Mouse (Mus musculus): ENCODE results near the gene Hamp. TPM values are rescaled to one million over a fixed set of nuclear protein-coding genes. Genes with fewer than 3 reads are reported as not detected.

Gene Hamp
- polyA plus RNA-seq, 1 experiment from 2014 or later: not detected

- H3K27me3 ChIP-seq (ENCODE audit: control insufficient read depth, insufficient read depth, low read length): no peaks in the 10 kb centered on the region
- H3K9ac ChIP-seq (ENCODE audit: low read length): peak overlapping the region; percentile 97
- peak overlapping the region; percentile 99 for H3K27ac ChIP-seq (ENCODE audit: low read length)
- H3K4me2 ChIP-seq (ENCODE audit: low read depth, low read length): peak overlapping the region; percentile 71
- no peaks in the 10 kb centered on the region for H3K9me3 ChIP-seq (replicated peaks; ENCODE audit: control insufficient read depth, low read length)
- peak overlapping the region; percentile 78 for H3K4me3 ChIP-seq (ENCODE audit: low read length)
- WGBS: 75% methylated on average over 28 of the region's 28 CpGs
- H3K36me3 ChIP-seq (ENCODE audit: control insufficient read depth, insufficient read depth): peaks cover 23% of the 10 kb centered on the region
- H3K4me1 ChIP-seq (ENCODE audit: control insufficient read depth, insufficient read depth, low read length): peaks cover 16% of the 10 kb centered on the region
- no peak for ATAC-seq (replicated peaks; ENCODE audit: extremely low read depth, insufficient read depth, low FRiP score)
These were observed 14.5 kb upstream of the Hamp start for GRCm38 (mm10) chr7:30958109-30958865.

- peaks cover 14% of the 10 kb centered on the region for H3K4me1 ChIP-seq (ENCODE audit: control insufficient read depth, insufficient read depth, low read length)
- ATAC-seq (replicated peaks; ENCODE audit: extremely low read depth, insufficient read depth, low FRiP score): peak; percentile 52
- WGBS: under 1% methylated on average over 43 of the region's 43 CpGs
- H3K4me2 ChIP-seq (ENCODE audit: low read depth, low read length): peak overlapping the region; percentile 71
- H3K27ac ChIP-seq (ENCODE audit: low read length): peak overlapping the region; percentile 99
- H3K27me3 ChIP-seq (ENCODE audit: control insufficient read depth, insufficient read depth, low read length): no peaks in the 10 kb centered on the region
- peaks cover 32% of the 10 kb centered on the region for H3K36me3 ChIP-seq (ENCODE audit: control insufficient read depth, insufficient read depth)
- H3K9me3 ChIP-seq (replicated peaks; ENCODE audit: control insufficient read depth, low read length): no peaks in the 10 kb centered on the region
- H3K9ac ChIP-seq (ENCODE audit: low read length): peak overlapping the region; percentile 97
- peak overlapping the region; percentile 78 for H3K4me3 ChIP-seq (ENCODE audit: low read length)
These were observed 13.5 kb upstream of the Hamp start for GRCm38 (mm10) chr7:30957367-30957783.

- WGBS: under 1% methylated on average over 47 of the region's 82 CpGs
- peak within 1 kb of the TSS; percentile 71 for H3K4me2 ChIP-seq (ENCODE audit: low read depth, low read length)
- peaks cover 37% of the 10 kb centered on the region for H3K36me3 ChIP-seq (ENCODE audit: control insufficient read depth, insufficient read depth)
These were observed 13.0 kb upstream of the Hamp start, which contains the start of gene Usf2 for GRCm38 (mm10) chr7:30956756-30957366. TSS of gene Usf2 (minus strand) at chr7:30956803.

GRCm38 (mm10) chr7:30956357-30956751 lies 12.5 kb upstream of the Hamp start:
- Histone ChIP-seq H3K27me3 (ENCODE audit: control insufficient read depth, insufficient read depth, low read length) (no peaks in the 10 kb centered on the region), H3K36me3 (ENCODE audit: control insufficient read depth, insufficient read depth) (peaks cover 39% of the 10 kb centered on the region)
- WGBS: under 1% methylated on average over 40 of the region's 49 CpGs

More at GRCm38 (mm10) chr7:30956756-30957366, 13.0 kb upstream of the Hamp start, which contains the start of gene Usf2:
- no peaks in the 10 kb centered on the region for H3K27me3 ChIP-seq (ENCODE audit: control insufficient read depth, insufficient read depth, low read length)
- peak; percentile 66 for ATAC-seq (replicated peaks; ENCODE audit: extremely low read depth, insufficient read depth, low FRiP score)
- peak within 1 kb of the TSS; percentile 78 for H3K4me3 ChIP-seq (ENCODE audit: low read length)
- no peaks in the 10 kb centered on the region for H3K9me3 ChIP-seq (replicated peaks; ENCODE audit: control insufficient read depth, low read length)
- peak within 1 kb of the TSS; percentile 99 for H3K27ac ChIP-seq (ENCODE audit: low read length)
- peaks cover 13% of the 10 kb centered on the region for H3K4me1 ChIP-seq (ENCODE audit: control insufficient read depth, insufficient read depth, low read length)
- H3K9ac ChIP-seq (ENCODE audit: low read length): peak within 1 kb of the TSS; percentile 97

GRCm38 (mm10) chr7:30955584-30956356 lies 11.9 kb upstream of the Hamp start:
- peak overlapping the region; percentile 62 for H3K4me2 ChIP-seq (ENCODE audit: low read depth, low read length)
- peak overlapping the region; percentile 99 for H3K27ac ChIP-seq (ENCODE audit: low read length)
- no peaks in the 10 kb centered on the region for H3K9me3 ChIP-seq (replicated peaks; ENCODE audit: control insufficient read depth, low read length)
- peak overlapping the region; percentile 97 for H3K9ac ChIP-seq (ENCODE audit: low read length)
- under 1% methylated on average over 64 of the region's 64 CpGs for WGBS
- peaks cover 39% of the 10 kb centered on the region for H3K36me3 ChIP-seq (ENCODE audit: control insufficient read depth, insufficient read depth)
- no peaks in the 10 kb centered on the region for H3K27me3 ChIP-seq (ENCODE audit: control insufficient read depth, insufficient read depth, low read length)
- peak; percentile 71 for ATAC-seq (replicated peaks; ENCODE audit: extremely low read depth, insufficient read depth, low FRiP score)
- peak overlapping the region; percentile 78 for H3K4me3 ChIP-seq (ENCODE audit: low read length)
- peaks cover 13% of the 10 kb centered on the region for H3K4me1 ChIP-seq (ENCODE audit: control insufficient read depth, insufficient read depth, low read length)

More at GRCm38 (mm10) chr7:30956357-30956751, 12.5 kb upstream of the Hamp start:
- H3K9me3 ChIP-seq (replicated peaks; ENCODE audit: control insufficient read depth, low read length): no peaks in the 10 kb centered on the region
- peak overlapping the region; percentile 78 for H3K4me3 ChIP-seq (ENCODE audit: low read length)
- H3K4me1 ChIP-seq (ENCODE audit: control insufficient read depth, insufficient read depth, low read length): peaks cover 13% of the 10 kb centered on the region
- H3K27ac ChIP-seq (ENCODE audit: low read length): peak overlapping the region; percentile 99
- H3K4me2 ChIP-seq (ENCODE audit: low read depth, low read length): peak overlapping the region; percentile 62
- H3K9ac ChIP-seq (ENCODE audit: low read length): peak overlapping the region; percentile 97
- ATAC-seq (replicated peaks; ENCODE audit: extremely low read depth, insufficient read depth, low FRiP score): peak; percentile 33

GRCm38 (mm10) chr7:30954971-30955520 lies 11.2 kb upstream of the Hamp start:
- H3K4me2 ChIP-seq (ENCODE audit: low read depth, low read length): peak overlapping the region; percentile 62
- H3K4me3 ChIP-seq (ENCODE audit: low read length): peak overlapping the region; percentile 78
- H3K27me3 ChIP-seq (ENCODE audit: control insufficient read depth, insufficient read depth, low read length): no peaks in the 10 kb centered on the region
- peak overlapping the region; percentile 18; the same call in 1 of the 2 replicates for H3K9ac ChIP-seq (ENCODE audit: low read length)
- 86% methylated on average over 12 of the region's 12 CpGs for WGBS
- H3K9me3 ChIP-seq (replicated peaks; ENCODE audit: control insufficient read depth, low read length): no peaks in the 10 kb centered on the region
- peaks cover 41% of the 10 kb centered on the region for H3K36me3 ChIP-seq (ENCODE audit: control insufficient read depth, insufficient read depth)
- no peak for ATAC-seq (replicated peaks; ENCODE audit: extremely low read depth, insufficient read depth, low FRiP score)
- no peak overlapping the region for H3K27ac ChIP-seq (ENCODE audit: low read length)
- H3K4me1 ChIP-seq (ENCODE audit: control insufficient read depth, insufficient read depth, low read length): peaks cover 13% of the 10 kb centered on the region

- WGBS: 65% methylated on average over 3 of the region's 3 CpGs
- H3K9ac ChIP-seq (ENCODE audit: low read length): no peak overlapping the region
- no peak for ATAC-seq (replicated peaks; ENCODE audit: extremely low read depth, insufficient read depth, low FRiP score)
- H3K4me3 ChIP-seq (ENCODE audit: low read length): no peak overlapping the region
- H3K36me3 ChIP-seq (ENCODE audit: control insufficient read depth, insufficient read depth): peaks cover 47% of the 10 kb centered on the region
- peaks cover 13% of the 10 kb centered on the region for H3K4me1 ChIP-seq (ENCODE audit: control insufficient read depth, insufficient read depth, low read length)
- no peaks in the 10 kb centered on the region for H3K27me3 ChIP-seq (ENCODE audit: control insufficient read depth, insufficient read depth, low read length)
- no peak overlapping the region for H3K27ac ChIP-seq (ENCODE audit: low read length)
- no peaks in the 10 kb centered on the region for H3K9me3 ChIP-seq (replicated peaks; ENCODE audit: control insufficient read depth, low read length)
- H3K4me2 ChIP-seq (ENCODE audit: low read depth, low read length): no peak overlapping the region
These were observed 10.2 kb upstream of the Hamp start for GRCm38 (mm10) chr7:30954036-30954435.

GRCm38 (mm10) chr7:30953459-30953858 lies 9.6 kb upstream of the Hamp start:
- 81% methylated on average over 6 of the region's 6 CpGs for WGBS
- H3K27me3 ChIP-seq (ENCODE audit: control insufficient read depth, insufficient read depth, low read length): no peaks in the 10 kb centered on the region
- no peak overlapping the region for H3K4me3 ChIP-seq (ENCODE audit: low read length)
- peaks cover 13% of the 10 kb centered on the region for H3K4me1 ChIP-seq (ENCODE audit: control insufficient read depth, insufficient read depth, low read length)
- ATAC-seq (replicated peaks; ENCODE audit: extremely low read depth, insufficient read depth, low FRiP score): no peak
- H3K27ac ChIP-seq (ENCODE audit: low read length): no peak overlapping the region
- no peak overlapping the region for H3K9ac ChIP-seq (ENCODE audit: low read length)
- no peaks in the 10 kb centered on the region for H3K9me3 ChIP-seq (replicated peaks; ENCODE audit: control insufficient read depth, low read length)
- no peak overlapping the region for H3K4me2 ChIP-seq (ENCODE audit: low read depth, low read length)
- H3K36me3 ChIP-seq (ENCODE audit: control insufficient read depth, insufficient read depth): peaks cover 47% of the 10 kb centered on the region
